Mouse (Mus musculus) C2C12 (cell line): Measurements from ENCODE around the gene Sgf29. TPM values are rescaled to one million over a fixed set of nuclear protein-coding genes. Genes with fewer than 3 reads are reported as not detected.
A peak's percentile ranks its signal among the peaks of the same experiment; 100 is the strongest.

Experiments
- H3K27me3 ChIP-seq: one replicate; pipeline ENCODE4 v1.6.1; 2011; ENCODE audit not compliant: control insufficient read depth, insufficient read depth, insufficient read length
- H3K36me3 ChIP-seq: one replicate; pipeline ENCODE4 v1.6.1; 2011; ENCODE audit not compliant: control insufficient read depth, insufficient read depth
- H3K4me3 ChIP-seq: one replicate; pipeline ENCODE4 v1.5.1; 2011; ENCODE audit warnings: mild to moderate bottlenecking, control low read depth; ENCODE audit not compliant: poor library complexity, insufficient read depth, severe bottlenecking
- H3K79me2 ChIP-seq: one replicate; pipeline ENCODE4 v1.6.1; 2011; ENCODE audit not compliant: control insufficient read depth, insufficient read depth
- H3K79me3 ChIP-seq: one replicate; pipeline ENCODE4 v1.6.1; 2011; ENCODE audit warnings: low read depth, control low read depth
- H3ac ChIP-seq: one replicate; pipeline ENCODE3; 2011; ENCODE audit warnings: low read depth; ENCODE audit not compliant: control insufficient read depth, insufficient read length
- CEBPB ChIP-seq: IDR thresholded peaks from one replicate; pipeline ENCODE4 v1.6.1; 2011; ENCODE audit warnings: low read depth, mild to moderate bottlenecking, control low read depth, moderate library complexity
- CTCF ChIP-seq: IDR thresholded peaks from one replicate; pipeline ENCODE4 v1.5.1; 2011; ENCODE audit not compliant: control insufficient read depth, insufficient read depth, insufficient read length
- FOSL1 ChIP-seq: IDR thresholded peaks from one replicate; pipeline ENCODE4 v1.8.0; 2011; ENCODE audit warnings: mild to moderate bottlenecking, low read length; ENCODE audit not compliant: poor library complexity, insufficient read depth, severe bottlenecking
- MAX ChIP-seq: IDR thresholded peaks from one replicate; pipeline ENCODE4 v1.6.1; 2011; ENCODE audit warnings: mild to moderate bottlenecking, control low read depth
- MYOD1 ChIP-seq: IDR thresholded peaks from one replicate; pipeline ENCODE4 v1.6.1; 2011; ENCODE audit warnings: low read depth; ENCODE audit not compliant: control insufficient read depth, insufficient read length
- MYOG ChIP-seq: IDR thresholded peaks from one replicate; pipeline ENCODE4 v1.6.1; 2011; ENCODE audit not compliant: control insufficient read depth, insufficient read length; ENCODE audit errors: extremely low read depth
- USF1 ChIP-seq: IDR thresholded peaks from one replicate; pipeline ENCODE4 v1.6.1; 2011; ENCODE audit warnings: low read depth, mild to moderate bottlenecking, control low read depth, moderate library complexity
- polyA plus RNA-seq: library from polyadenylated mRNA; unstranded; fragments of >200 nt; fragmentation: generic; extraction: Trizol; gene quantifications from one replicate; pipeline ENCODE4 v1.2.1, GENCODE M21; 2012; ENCODE audit warnings: missing spikeins

The Sgf29 gene
- polyA plus RNA-seq, 1 experiment, result 39.3 TPM

DNA sequence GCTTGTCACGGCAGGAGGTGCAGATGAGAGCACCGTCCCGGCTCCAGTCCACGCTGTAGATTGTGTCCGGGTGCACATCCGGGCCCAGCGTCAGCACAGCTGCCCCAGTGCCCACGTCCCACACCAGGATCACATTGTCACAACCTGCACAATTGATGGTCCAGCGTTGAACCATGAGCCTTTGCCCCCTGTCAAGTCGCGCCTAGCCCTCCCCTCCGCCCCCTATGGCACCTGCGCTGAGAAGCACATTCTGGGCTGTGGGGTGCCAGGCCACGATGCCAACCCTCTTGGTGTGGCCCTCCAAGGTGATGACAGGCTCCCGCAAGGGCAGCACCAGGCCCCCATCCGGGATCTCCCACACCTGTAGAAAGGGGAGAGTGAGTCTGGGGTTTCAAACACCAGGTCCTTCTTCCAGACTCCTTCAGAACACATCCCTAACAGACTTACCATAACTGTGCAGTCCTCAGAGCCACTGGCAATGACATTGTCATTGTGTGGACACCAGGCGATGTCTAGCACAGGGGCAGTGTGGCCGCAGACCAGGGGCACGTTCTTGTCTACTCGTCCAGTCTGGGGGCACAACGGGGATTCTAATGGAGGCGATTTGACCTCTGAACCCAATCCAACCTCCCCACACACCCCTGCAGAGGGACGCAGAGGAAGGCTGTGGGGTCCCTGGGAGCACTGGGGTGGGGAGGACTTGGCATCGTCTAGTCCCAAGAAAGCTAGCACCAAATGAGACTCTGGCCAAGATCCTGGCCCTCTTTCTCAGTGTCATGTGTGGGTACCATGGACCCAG is 52.6 kb downstream of the Sgf29 start:
- TF ChIP-seq MAX (no peak), MYOG (no peak), USF1 (no peak), FOSL1 (no peak), CEBPB (no peak), MYOD1 (no peak), CTCF (no peak)
- peaks cover 5% of the 10 kb centered on the region for H3K79me3 ChIP-seq
- no peak overlapping the region for H3ac ChIP-seq
- peaks cover 21% of the 10 kb centered on the region for H3K27me3 ChIP-seq
- no peak overlapping the region for H3K4me3 ChIP-seq
- H3K36me3 ChIP-seq, result peaks cover 6% of the 10 kb centered on the region
- peaks cover 14% of the 10 kb centered on the region for H3K79me2 ChIP-seq

GRCm38 (mm10) chr7:126702358-126702757 is 53.2 kb downstream of the Sgf29 start:
- no peak for TF ChIP-seq USF1
- no peak for TF ChIP-seq MYOD1
- no peak for TF ChIP-seq CTCF
- no peak for TF ChIP-seq MAX
- TF ChIP-seq FOSL1, result no peak
- no peak for TF ChIP-seq MYOG
- TF ChIP-seq CEBPB, result no peak
- no peak overlapping the region for H3K4me3 ChIP-seq
- no peak overlapping the region for H3ac ChIP-seq
- peaks cover 23% of the 10 kb centered on the region for H3K27me3 ChIP-seq
- no peaks in the 10 kb centered on the region for H3K79me3 ChIP-seq
- peaks cover 8% of the 10 kb centered on the region for H3K79me2 ChIP-seq
- peaks cover 4% of the 10 kb centered on the region for H3K36me3 ChIP-seq

DNA sequence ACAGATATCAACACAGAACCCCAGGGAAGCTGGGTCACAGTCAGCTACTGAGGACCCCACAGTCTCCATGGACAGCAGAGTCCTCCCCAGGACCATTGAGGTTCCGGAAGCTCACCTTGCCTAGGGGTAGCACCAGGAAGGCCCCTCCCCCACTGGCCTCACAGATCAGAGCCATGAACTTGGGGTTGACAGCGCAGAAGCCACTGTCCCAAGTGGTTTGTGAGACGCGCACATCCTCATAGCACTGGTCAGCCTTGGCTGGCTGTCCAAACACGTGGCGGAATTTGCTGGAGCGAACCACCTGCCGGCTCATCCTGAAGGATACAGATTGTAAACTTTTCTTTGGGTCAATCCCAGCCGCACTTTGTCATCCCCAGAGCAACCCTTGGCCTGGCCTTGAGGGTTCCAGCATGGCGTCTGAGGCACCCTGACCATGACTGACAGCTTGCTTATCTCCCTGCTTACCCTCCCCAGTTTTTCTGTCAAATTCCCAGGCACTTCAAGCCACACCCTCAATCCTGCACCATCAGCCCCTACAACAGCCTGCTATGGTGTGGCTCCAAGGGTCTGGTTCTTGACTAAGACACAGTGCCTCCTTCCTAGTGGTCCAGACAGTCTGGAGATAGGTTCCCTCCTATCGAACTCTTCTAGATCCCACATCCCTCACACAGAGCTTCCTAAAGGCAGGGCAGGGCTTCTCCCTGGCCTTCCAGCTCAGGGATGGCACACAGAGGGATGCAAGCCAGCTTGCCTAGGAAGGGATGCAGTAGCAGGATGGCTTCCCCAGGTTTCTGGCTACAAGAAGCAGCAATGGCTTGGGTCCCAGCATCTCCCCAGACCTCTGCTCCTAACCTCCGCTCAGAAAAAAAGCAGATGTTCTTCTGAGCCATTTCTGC is 54.0 kb downstream of the Sgf29 start:
- Histone ChIP-seq H3K36me3 (peaks cover 4% of the 10 kb centered on the region), H3K4me3 (no peak overlapping the region), H3K27me3 (peaks cover 31% of the 10 kb centered on the region), H3K79me3 (no peaks in the 10 kb centered on the region), H3K79me2 (peaks cover under 1% of the 10 kb centered on the region), H3ac (no peak overlapping the region)
- TF ChIP-seq MYOD1 (no peak), CEBPB (no peak), CTCF (no peak), MAX (no peak), FOSL1 (no peak), MYOG (no peak), USF1 (no peak)

- peaks cover 34% of the 10 kb centered on the region for H3K27me3 ChIP-seq
Measured at GRCm38 (mm10) chr7:126703757-126704077, 54.6 kb downstream of the Sgf29 start.

GRCm38 (mm10) chr7:126704121-126704980 is 55.2 kb downstream of the Sgf29 start:
- H3K79me3 ChIP-seq, result no peaks in the 10 kb centered on the region
- H3K4me3 ChIP-seq, result no peak overlapping the region
- TF ChIP-seq MYOG, result no peak
- TF ChIP-seq FOSL1, result no peak
- TF ChIP-seq CTCF, result no peak
- TF ChIP-seq USF1, result no peak
- TF ChIP-seq MYOD1, result no peak
- no peak for TF ChIP-seq CEBPB
- TF ChIP-seq MAX, result no peak
- peaks cover 34% of the 10 kb centered on the region for H3K27me3 ChIP-seq
- peak overlapping the region; percentile 39 for H3ac ChIP-seq
- H3K36me3 ChIP-seq, result peaks cover under 1% of the 10 kb centered on the region
- no peaks in the 10 kb centered on the region for H3K79me2 ChIP-seq

More at GRCm38 (mm10) chr7:126703757-126704077, 54.6 kb downstream of the Sgf29 start:
- no peak overlapping the region for H3K4me3 ChIP-seq
- no peaks in the 10 kb centered on the region for H3K79me3 ChIP-seq
- H3K36me3 ChIP-seq, result peaks cover 4% of the 10 kb centered on the region
- no peaks in the 10 kb centered on the region for H3K79me2 ChIP-seq
- H3ac ChIP-seq, result no peak overlapping the region
- no peak for TF ChIP-seq MAX
- no peak for TF ChIP-seq MYOG
- no peak for TF ChIP-seq CTCF
- TF ChIP-seq MYOD1, result no peak
- TF ChIP-seq CEBPB, result no peak
- no peak for TF ChIP-seq FOSL1
- TF ChIP-seq USF1, result no peak
